Mouse (Mus musculus): ENCODE results near the gene Wdr20rt. TPM values are rescaled to one million over a fixed set of nuclear protein-coding genes. Genes with fewer than 3 reads are reported as not detected.

The Wdr20rt gene
- total and polyA plus RNA-seq, 2 experiments = not detected

DNA sequence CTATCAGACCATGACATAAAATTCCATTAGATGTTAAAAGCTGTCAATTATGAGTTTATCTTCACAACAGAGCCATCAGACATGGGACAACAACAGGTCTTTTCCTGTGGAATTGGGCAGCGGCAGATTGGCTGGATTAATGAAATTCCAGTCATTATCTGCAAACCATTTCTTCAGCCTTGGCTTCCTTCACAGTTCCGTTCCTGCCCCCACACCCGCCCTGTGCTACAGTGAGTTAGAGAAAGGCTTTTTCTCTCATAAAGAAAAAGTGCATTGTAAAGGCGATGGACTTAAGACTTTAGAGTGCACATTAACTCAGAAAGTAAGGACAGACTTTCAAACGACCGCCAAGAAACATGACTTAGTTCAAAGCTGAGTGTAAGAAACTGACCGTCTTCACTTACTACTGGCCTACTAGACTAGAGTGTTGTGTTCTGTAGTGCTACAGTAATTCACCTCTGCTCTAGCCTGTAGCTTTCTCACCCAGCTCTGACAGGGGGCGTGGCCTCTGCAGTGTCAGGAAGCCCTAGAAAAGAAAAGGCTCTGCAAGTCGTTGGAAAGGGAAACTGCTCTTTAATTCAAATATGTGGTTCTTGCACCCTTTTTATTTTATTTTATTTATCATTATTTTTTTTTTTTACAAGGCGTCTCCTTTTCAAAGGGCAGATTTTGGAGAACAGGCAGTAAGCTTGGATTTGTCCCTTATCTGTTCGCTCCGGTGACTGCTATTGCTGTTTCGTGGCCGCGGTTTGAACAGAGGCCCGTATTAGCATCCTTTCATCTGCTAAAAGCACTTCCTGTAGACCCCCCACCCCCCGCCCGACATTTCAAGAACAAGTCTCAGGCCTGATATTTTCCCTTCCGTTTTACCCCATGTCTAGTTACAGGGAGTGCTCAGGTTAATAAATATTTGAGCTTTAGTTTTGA lies 33.2 kb downstream of the Wdr20rt start:
- no peaks in the 10 kb centered on the region for H3K36me3 ChIP-seq (ENCODE audit: control insufficient read depth, insufficient read depth, low read length)
- no peak for TF ChIP-seq POLR2A (IDR thresholded peaks at IDR 0.05; ENCODE audit: extremely low read depth, insufficient read depth, low read length)
- TF ChIP-seq CTCF (IDR thresholded peaks at IDR 0.05; ENCODE audit: low read depth, low read length) = no peak
- DNase-seq (ENCODE audit: extremely low read depth, low read depth, low spot score) = no peak
- no peaks in the 10 kb centered on the region for H3K79me2 ChIP-seq (ENCODE audit: control insufficient read depth, insufficient read depth, low read length)
- no peaks in the 10 kb centered on the region for H3K4me1 ChIP-seq (ENCODE audit: control insufficient read depth, insufficient read depth, low read length)
- H3K4me3 ChIP-seq (ENCODE audit: insufficient read depth, low read depth, low read length) = no peak overlapping the region
- WGBS = 52% methylated on average over 19 of the region's 19 CpGs
- no peak overlapping the region for H3K9ac ChIP-seq (ENCODE audit: low read depth, low read length)
- H3K27ac ChIP-seq (replicated peaks; ENCODE audit: insufficient read depth, low read depth, low read length) = no peak overlapping the region
- H3K27me3 ChIP-seq (ENCODE audit: control insufficient read depth, insufficient read depth, low read length) = no peaks in the 10 kb centered on the region

DNA sequence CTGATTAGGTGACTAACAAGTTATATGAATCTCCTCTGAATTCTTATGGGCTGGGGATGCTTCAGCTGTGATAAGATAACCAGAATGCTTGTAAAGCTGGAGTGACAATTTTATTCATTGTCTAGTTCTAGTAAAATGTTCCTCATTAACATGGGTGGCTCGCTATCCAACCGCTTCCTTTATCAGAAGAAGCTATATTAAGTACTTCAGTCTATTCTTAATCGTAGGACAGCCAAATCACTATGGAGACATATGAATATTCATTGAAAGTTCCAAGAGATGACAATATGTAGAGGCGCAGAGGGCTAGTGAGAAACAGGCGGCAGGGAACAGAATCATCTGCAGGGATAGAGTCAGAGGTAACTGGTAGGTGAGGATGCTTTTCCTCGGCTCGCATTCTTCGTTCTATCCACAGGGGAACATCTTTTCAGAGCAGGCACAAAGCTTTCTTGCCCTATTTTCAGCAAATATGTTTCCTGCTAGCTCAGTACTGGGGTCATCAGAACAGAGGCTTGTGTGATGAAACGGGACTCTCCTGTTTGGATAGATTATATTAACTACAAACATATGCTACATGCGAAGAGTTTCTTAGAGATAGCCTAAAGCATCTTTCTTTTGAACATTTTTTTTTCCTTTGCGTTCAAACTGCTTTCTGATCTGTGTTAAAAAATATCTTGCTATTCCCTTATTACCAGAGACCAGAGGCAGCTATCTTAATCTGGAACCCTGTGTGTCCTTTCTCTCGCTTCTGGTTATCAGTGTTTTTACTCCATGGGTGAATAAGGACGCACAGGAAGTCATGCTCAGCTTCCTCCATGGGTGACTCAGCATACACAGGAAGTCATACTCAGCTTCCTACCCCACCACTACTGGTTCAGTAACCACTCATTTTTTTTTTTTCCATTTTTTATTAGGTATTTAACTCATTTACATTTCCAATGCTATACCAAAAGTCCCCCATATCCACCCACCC lies 34.1 kb downstream of the Wdr20rt start:
- H3K4me1 ChIP-seq (ENCODE audit: control insufficient read depth, insufficient read depth, low read length) = no peaks in the 10 kb centered on the region
- H3K4me3 ChIP-seq (ENCODE audit: insufficient read depth, low read depth, low read length) = no peak overlapping the region
- no peak for TF ChIP-seq POLR2A (IDR thresholded peaks at IDR 0.05; ENCODE audit: extremely low read depth, insufficient read depth, low read length)
- no peak for TF ChIP-seq CTCF (IDR thresholded peaks at IDR 0.05; ENCODE audit: low read depth, low read length)
- WGBS = 73% methylated on average over 13 of the region's 13 CpGs
- no peaks in the 10 kb centered on the region for H3K27me3 ChIP-seq (ENCODE audit: control insufficient read depth, insufficient read depth, low read length)
- no peak overlapping the region for H3K9ac ChIP-seq (ENCODE audit: low read depth, low read length)
- DNase-seq (ENCODE audit: extremely low read depth, low read depth, low spot score) = peak; percentile 9
- H3K79me2 ChIP-seq (ENCODE audit: control insufficient read depth, insufficient read depth, low read length) = no peaks in the 10 kb centered on the region
- no peak overlapping the region; the same call in 1 of the 2 replicates for H3K27ac ChIP-seq (replicated peaks; ENCODE audit: insufficient read depth, low read depth, low read length)
- no peaks in the 10 kb centered on the region for H3K36me3 ChIP-seq (ENCODE audit: control insufficient read depth, insufficient read depth, low read length)

DNA sequence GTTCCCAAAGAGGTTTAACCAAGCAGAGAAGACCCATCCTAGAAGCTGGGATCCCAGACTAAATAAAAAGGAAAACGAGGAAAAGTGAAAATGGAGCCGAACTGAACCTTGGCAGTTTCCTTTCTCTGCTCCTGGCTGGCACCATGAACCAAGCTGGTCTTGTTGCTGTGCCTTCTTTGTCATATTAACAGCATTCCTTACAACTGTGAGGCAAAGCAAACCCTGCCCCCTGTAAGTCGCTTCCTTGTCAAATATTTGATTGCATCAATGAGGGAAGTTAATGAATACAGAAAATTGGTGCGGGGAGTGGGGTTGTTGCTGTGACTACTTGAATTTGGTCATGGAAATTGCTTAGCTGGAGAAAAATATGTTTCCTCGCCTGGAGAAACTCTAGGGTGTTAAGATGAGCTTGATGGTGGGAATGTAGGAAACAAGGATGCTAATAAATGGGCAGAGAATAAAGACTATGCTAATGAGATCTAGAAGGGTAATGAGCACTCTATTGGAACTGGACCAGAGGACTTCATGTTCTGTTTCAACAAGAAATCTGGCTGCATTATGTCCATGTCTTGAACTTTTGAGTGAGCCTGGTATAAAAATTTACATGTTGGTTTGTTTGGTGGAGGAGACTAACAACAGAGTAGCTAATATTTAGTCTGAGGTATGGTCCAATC lies 43.1 kb downstream of the Wdr20rt start:
- WGBS = 66% methylated on average over 5 of the region's 5 CpGs
- Histone ChIP-seq H3K27me3 (ENCODE audit: control insufficient read depth, insufficient read depth, low read length) (no peaks in the 10 kb centered on the region), H3K4me3 (ENCODE audit: insufficient read depth, low read depth, low read length) (no peak overlapping the region), H3K9ac (ENCODE audit: low read depth, low read length) (no peak overlapping the region), H3K79me2 (ENCODE audit: control insufficient read depth, insufficient read depth, low read length) (no peaks in the 10 kb centered on the region), H3K27ac (replicated peaks; ENCODE audit: insufficient read depth, low read depth, low read length) (no peak overlapping the region), H3K4me1 (ENCODE audit: control insufficient read depth, insufficient read depth, low read length) (no peaks in the 10 kb centered on the region), H3K36me3 (ENCODE audit: control insufficient read depth, insufficient read depth, low read length) (no peaks in the 10 kb centered on the region)
- TF ChIP-seq POLR2A (IDR thresholded peaks at IDR 0.05; ENCODE audit: extremely low read depth, insufficient read depth, low read length) (no peak), CTCF (IDR thresholded peaks at IDR 0.05; ENCODE audit: low read depth, low read length) (no peak)
- no peak for DNase-seq (ENCODE audit: extremely low read depth, low read depth, low spot score)

DNA sequence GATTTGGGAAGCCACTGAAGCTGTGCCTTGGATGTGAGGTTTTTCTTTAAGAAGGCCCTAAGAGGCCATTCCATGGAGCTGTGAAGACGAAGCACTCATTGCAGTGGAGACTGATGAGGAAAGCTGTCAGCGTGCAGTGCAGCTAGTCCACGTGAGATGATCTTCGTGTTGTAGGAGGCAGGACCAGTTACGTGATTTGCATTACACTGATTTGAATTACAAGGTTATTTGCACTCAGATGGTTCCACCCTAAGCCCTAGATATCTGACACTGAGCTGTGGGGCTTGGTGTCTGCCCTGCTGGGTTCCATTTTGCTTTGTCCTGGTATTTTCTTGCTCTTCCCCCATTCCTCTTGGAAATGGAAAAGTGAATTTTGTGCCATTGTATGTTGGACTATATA lies 44.1 kb downstream of the Wdr20rt start:
- no peak for DNase-seq (ENCODE audit: extremely low read depth, low read depth, low spot score)
- Histone ChIP-seq H3K4me3 (ENCODE audit: insufficient read depth, low read depth, low read length) (no peak overlapping the region), H3K9ac (ENCODE audit: low read depth, low read length) (no peak overlapping the region), H3K4me1 (ENCODE audit: control insufficient read depth, insufficient read depth, low read length) (no peaks in the 10 kb centered on the region), H3K36me3 (ENCODE audit: control insufficient read depth, insufficient read depth, low read length) (no peaks in the 10 kb centered on the region), H3K79me2 (ENCODE audit: control insufficient read depth, insufficient read depth, low read length) (no peaks in the 10 kb centered on the region), H3K27me3 (ENCODE audit: control insufficient read depth, insufficient read depth, low read length) (no peaks in the 10 kb centered on the region), H3K27ac (replicated peaks; ENCODE audit: insufficient read depth, low read depth, low read length) (no peak overlapping the region)
- no peak for TF ChIP-seq POLR2A (IDR thresholded peaks at IDR 0.05; ENCODE audit: extremely low read depth, insufficient read depth, low read length)
- no peak for TF ChIP-seq CTCF (IDR thresholded peaks at IDR 0.05; ENCODE audit: low read depth, low read length)
- 86% methylated on average over 5 of the region's 5 CpGs for WGBS

DNA sequence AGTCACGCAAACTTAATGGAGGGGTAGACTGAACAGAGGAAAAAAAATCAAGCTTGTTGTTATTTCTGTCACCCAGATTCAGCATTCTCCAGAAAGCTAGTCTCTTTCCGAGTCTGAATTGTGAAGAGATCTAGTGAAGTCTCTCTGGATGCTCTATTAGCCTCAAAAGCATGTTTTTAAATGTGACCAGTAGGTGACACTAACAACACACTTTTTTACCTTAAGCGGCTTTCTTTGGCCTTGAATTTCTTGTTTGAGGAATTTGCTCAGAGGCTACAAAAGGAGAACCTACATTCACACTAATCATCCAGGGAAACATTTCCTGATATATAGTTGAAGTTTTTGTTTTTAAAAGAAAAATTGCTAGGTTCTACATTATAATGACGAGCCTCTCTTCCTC lies 48.5 kb downstream of the Wdr20rt start:
- H3K4me3 ChIP-seq (ENCODE audit: insufficient read depth, low read depth, low read length) = no peak overlapping the region
- TF ChIP-seq POLR2A (IDR thresholded peaks at IDR 0.05; ENCODE audit: extremely low read depth, insufficient read depth, low read length) = no peak
- no peak for TF ChIP-seq CTCF (IDR thresholded peaks at IDR 0.05; ENCODE audit: low read depth, low read length)
- H3K36me3 ChIP-seq (ENCODE audit: control insufficient read depth, insufficient read depth, low read length) = no peaks in the 10 kb centered on the region
- 50% methylated on average over 4 of the region's 4 CpGs for WGBS
- H3K4me1 ChIP-seq (ENCODE audit: control insufficient read depth, insufficient read depth, low read length) = no peaks in the 10 kb centered on the region
- H3K27me3 ChIP-seq (ENCODE audit: control insufficient read depth, insufficient read depth, low read length) = no peaks in the 10 kb centered on the region
- H3K79me2 ChIP-seq (ENCODE audit: control insufficient read depth, insufficient read depth, low read length) = no peaks in the 10 kb centered on the region
- DNase-seq (ENCODE audit: extremely low read depth, low read depth, low spot score) = peak; percentile 7
- H3K9ac ChIP-seq (ENCODE audit: low read depth, low read length) = no peak overlapping the region
- H3K27ac ChIP-seq (replicated peaks; ENCODE audit: insufficient read depth, low read depth, low read length) = no peak overlapping the region

Other genes with a start within 250 kb of the Wdr20rt start
- 26.5 and 26.7 TPM in 2 replicates for gene Prpf39, start 189.2 kb upstream of the Wdr20rt start, total RNA-seq (2014; rRNA removed)
- gene Prpf39, start 189.2 kb upstream of the Wdr20rt start, polyA plus RNA-seq (2012; rRNA removed) = 2.5 and 3.8 TPM in 2 replicates
- 30.6 and 41.1 TPM in 2 replicates for gene Fkbp3, start 151.5 kb upstream of the Wdr20rt start, total RNA-seq (2014; rRNA removed)
- 20.6 and 25.2 TPM in 2 replicates for gene Fkbp3, start 151.5 kb upstream of the Wdr20rt start, polyA plus RNA-seq (2012; rRNA removed)
- 3.4 and 3.8 TPM in 2 replicates for gene Fancm, start 149.9 kb upstream of the Wdr20rt start, total RNA-seq (2014; rRNA removed)
- gene Fancm, start 149.9 kb upstream of the Wdr20rt start, polyA plus RNA-seq (2012; rRNA removed) = 0.65 and 0.70 TPM in 2 replicates
- 0.47 and 0.74 TPM in 2 replicates for gene Mis18bp1, start 52.9 kb upstream of the Wdr20rt start, total RNA-seq (2014; rRNA removed)
- gene Mis18bp1, start 52.9 kb upstream of the Wdr20rt start, polyA plus RNA-seq (2012; rRNA removed) = 0.04 TPM in 1 of 2 replicates, not detected in the other

Measured in liver, adult 2 months (tissue).